Mouse (Mus musculus) c-Kit-positive CD71-positive TER-119-positive erythroid progenitor cells, embryonic 14.5 days (primary cell): ENCODE measurements around the gene Fibcd1.

Experiments used
- DNase-seq: peaks from one replicate; pipeline ENCODE4 v3.0.0-alpha.2; 2013; ENCODE audit warnings: low spot score

The Fibcd1 gene

DNA sequence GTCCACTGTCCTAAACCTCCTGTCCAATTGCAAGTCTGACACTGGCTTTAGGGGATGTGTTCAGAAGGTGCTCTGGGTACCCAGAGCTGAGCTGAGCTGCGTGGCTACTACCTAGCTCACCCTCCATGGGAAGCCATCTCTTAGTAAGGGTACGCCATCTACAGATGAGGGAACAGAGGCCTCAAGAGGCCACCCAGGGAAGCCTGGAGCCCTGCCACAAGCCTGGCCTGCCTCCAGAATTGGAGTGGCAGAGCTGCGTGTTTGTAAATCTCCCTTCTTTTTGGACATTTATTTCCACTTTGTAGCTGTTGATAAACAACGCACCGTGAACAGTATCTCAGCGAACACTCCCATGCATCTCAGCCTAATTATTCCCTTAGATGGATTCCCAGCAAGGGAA, 11.4 kb upstream of the Fibcd1 start:
- DNase-seq, result no peak

GRCm38 (mm10) chr2:31855991-31856390, 10.2 kb upstream of the Fibcd1 start:
- no peak for DNase-seq

DNA sequence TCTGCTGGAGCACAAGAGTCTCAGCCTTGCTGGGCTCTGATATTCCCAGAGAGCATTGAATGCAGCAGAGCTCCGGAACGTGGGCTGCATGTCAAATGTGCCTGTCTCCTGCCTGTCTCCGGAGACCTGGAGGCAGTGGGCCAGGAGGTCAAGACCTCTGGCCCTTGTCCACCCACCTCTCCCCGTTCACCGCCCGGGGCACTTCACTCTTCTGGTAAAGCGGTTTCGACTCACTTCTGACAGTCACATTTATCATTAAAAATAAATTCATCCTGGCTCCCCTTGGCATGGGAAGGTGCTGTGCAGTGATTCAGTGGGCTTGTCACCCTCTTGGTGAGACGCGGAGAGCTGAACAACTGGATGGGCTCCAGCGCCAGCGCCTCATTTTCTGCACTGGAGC, 4.3 kb upstream of the Fibcd1 start:
- no peak for DNase-seq

DNA sequence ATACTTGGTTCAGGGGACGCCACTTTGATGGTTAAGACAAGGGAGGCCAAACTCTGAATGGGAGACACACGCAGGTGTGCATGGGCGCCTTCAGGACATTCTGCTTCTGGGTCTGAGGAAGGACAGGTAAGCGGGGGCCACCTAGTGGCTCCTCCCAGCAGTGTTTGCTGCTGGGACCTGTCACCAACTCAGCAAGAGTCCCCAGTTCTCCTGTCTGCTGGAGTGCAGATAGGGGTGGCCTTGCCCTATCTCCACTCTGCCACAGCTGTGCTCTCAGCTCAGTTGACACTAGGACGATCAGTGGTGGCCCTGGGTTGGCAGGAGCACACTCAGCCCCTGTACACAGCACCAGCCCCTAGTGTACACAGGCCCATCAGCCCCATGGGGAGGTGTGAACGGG, 2.1 kb upstream of the Fibcd1 start:
- peak; percentile 31 for DNase-seq

GRCm38 (mm10) chr2:31846692-31847660, 1.2 kb upstream of the Fibcd1 start:
- no peak for DNase-seq

GRCm38 (mm10) chr2:31845512-31845895, 301 bp downstream of the Fibcd1 start:
- DNase-seq, result no peak

DNA sequence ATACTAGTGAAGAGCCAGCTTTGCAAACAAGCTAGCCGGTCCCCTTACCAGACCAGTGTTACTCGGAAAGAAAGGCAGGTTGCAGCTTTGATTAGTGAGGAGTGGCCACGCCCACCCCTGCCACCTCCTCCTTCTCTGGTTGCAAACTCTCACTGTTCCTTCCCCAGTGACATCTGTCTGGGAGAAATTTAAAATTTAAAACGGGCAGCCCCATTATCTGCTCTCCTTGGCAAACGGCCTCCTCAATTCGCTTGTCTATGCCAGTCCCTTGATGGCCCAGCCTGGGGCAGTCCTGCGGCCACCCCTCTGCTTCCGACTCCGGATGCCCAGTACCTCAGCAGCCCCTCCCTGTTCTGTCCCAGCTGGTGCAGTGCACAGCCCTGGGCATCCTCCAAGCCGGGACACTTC, 1.1 kb downstream of the Fibcd1 start:
- no peak for DNase-seq

GRCm38 (mm10) chr2:31838868-31839267, 6.9 kb downstream of the Fibcd1 start:
- DNase-seq, result no peak

DNA sequence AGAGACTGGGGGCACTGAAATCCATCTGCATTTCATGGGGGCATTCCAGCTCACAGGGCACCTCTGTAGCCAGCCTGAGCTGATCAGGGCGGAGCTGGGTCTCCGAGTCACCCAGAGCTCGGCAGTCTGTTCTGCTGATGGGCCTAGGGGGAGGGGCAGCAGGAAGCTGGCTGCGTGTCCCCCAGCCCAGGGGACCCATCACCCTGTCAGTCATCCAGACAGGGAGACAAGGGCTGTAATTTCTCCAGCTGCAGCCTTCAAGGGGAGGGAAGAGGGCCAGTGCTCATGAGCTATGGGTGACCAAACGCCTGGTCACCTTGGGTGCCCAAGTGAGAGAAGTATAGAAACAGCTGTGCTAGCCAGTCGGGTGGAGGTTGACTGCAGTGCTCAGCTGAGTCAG, 8.8 kb downstream of the Fibcd1 start:
- no peak for DNase-seq

GRCm38 (mm10) chr2:31836091-31836490, 9.7 kb downstream of the Fibcd1 start:
- DNase-seq, result no peak

DNA sequence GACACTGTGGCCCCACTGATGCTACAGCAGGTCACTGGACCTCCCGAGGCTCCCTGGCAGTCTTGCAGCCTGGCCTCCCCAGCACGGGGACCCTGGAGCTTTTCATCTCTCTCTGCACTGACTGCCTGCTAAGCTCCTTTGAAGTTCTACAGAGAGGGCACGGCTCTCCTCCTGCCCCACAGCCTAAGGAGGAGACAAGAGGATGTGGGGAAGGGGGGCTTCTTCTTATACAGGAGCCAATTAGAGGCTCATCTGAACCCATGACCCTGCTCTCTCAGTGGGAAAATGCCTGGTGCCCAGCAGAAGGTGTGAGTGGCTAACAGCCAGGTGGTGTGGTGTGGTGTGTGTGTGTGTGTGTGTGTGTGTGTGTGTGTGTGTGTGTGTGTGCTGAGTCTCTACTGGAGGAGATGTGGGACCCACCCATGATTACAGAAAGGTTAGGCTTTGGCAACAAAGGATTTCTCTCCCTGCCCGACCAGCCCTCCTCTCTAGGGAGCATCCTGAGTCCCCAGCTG, 17.4 kb downstream of the Fibcd1 start:
- DNase-seq, result no peak

GRCm38 (mm10) chr2:31827877-31828276, 17.9 kb downstream of the Fibcd1 start:
- no peak for DNase-seq

GRCm38 (mm10) chr2:31826094-31827085, 19.4 kb downstream of the Fibcd1 start:
- DNase-seq, result no peak

DNA sequence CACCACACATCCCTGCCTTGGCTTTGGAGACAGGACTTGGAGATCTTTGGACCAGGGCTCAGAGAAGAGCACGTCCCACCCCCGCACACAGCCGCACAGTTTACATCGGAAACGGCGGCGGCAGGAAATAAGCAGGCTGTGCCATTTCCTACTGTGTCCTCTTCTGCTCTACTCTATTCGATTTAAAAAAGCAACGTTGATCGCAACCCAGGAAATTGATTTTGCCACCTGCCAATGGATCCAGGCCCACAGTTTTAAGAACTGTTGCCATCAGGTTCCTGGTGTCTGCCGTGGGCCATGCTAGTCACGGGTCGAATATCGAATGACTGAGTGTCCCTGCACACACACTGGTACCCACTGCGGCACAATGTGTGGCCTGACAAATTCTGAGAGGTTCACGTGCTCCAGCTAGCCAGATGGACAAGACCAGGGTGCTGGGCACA, 20.3 kb downstream of the Fibcd1 start:
- no peak for DNase-seq

DNA sequence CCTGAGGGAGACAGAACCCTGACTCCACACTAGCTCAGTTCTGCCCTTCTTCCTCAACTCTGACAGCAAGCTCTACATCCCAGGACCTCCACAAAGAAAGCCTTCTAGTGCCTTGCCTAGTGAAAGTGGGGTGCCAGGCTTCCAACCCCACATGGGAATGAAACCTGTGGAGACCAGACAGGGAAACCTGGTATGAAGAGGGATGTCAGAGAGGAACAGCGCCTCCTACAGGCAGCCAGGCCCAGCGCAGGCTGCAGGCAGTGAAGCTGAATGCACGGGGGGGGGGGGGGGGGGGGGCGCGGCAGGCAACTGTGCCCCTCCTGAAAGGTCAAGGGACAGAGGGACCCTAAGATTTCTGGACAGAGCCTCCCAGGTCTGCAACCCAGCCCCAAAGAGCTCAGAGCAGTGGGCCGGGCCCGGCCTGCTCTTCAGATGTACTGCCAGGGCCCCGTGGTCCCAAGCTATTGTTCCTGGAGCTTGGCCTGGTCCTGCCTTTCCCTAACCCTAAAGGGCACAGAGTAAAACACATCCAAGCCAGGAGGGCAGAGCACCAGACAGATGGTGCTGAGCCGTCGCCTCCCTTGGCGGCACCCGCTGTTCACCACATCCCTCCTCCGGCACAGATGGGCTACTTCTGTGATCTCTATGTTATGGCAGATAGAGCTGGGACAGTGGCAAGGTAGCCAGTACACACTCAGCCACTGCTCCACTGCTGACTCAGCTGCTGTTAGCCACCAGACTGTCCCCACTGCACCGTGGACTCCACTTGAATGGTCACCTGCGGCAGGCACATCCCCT, 21.7 kb downstream of the Fibcd1 start:
- peak; percentile 26 for DNase-seq

GRCm38 (mm10) chr2:31822524-31823371, 23.1 kb downstream of the Fibcd1 start:
- no peak for DNase-seq

DNA sequence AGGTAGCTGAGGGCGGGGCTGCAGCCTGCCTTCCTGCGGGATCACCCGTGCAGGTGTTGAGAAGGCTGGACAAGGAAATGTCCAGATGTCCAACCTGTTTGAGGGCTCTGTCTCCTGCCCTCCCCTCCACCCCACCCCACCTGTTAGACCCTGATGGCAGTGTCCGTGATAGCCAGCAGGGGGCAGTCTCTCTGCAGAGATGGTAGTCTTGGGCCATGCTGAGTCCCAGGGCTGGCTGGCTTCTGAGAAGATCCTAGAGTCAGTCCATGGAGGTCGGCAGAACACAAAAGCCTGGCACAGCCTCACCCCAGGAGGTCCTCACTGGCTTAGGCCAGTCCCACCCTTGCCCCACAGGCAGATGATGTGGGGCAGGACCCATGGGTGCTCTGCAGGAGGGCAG, 30.4 kb downstream of the Fibcd1 start:
- peak; percentile 26 for DNase-seq

DNA sequence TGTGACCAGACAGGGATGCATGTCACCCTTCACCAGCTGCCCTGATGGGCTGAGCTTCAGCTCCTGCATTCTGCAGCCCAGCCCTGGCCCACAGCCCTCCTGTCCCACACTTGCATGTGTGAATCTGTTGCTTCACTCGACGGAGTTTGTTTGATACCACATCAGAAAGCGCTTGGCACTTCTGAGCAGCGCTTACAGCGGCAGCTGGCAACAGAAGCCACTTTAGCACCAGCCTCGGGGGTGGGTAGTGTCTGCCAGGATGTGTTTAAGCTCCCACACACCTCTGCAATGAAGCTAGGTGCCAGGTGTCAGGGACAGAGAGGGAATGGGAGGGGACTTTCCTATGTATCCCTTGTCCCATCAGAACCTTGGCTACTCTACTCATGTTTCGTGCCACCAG, 31.1 kb downstream of the Fibcd1 start:
- DNase-seq, result no peak

- DNase-seq, result no peak
Measured at GRCm38 (mm10) chr2:31813641-31814040, 32.2 kb downstream of the Fibcd1 start.
